Mouse (Mus musculus): ENCODE measurements at regions not wholly inside any gene's neighbourhood (a gene's known extent, or its start where the extent isn't known, plus 50 kb on each side); places are given as distances from the start of the nearest gene placed in this dataset.

DNA sequence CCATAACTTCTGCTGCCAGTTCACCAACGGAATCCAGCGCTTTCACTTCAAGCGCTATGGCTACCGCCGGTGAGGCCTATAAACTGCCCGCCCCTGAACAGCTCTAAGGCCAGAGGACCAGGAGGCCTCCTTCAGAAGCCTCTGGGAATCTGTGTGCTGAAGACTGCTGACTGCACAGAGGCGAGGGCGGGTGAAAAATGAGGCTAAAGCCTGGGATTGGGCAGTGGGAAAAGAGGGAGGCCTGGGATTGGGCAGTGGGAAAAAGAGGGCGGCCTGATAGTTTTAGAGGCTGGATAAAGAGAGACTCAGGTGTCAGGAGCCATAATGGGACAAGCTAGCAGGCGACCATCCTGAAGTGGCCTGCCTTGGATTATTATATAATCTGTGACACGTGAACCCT, 80.8 kb downstream of the Plekhb2 start:
- no peak for ATAC-seq
- peaks cover 13% of the 10 kb centered on the region for H3K9me3 ChIP-seq (ENCODE audit: control insufficient read depth, low read length)
- no peak overlapping the region for H3K9ac ChIP-seq (ENCODE audit: low read depth, low read length)
- no peak overlapping the region for H3K4me3 ChIP-seq (ENCODE audit: low read length)
- H3K27me3 ChIP-seq (replicated peaks; ENCODE audit: control insufficient read depth, insufficient read depth, low read length): no peaks in the 10 kb centered on the region
- no peak overlapping the region for H3K4me2 ChIP-seq (ENCODE audit: low read length)
- no peaks in the 10 kb centered on the region for H3K4me1 ChIP-seq (ENCODE audit: control insufficient read depth, insufficient read depth, low read depth, low read length)
- WGBS: 91% methylated on average over 11 of the region's 11 CpGs
- no peaks in the 10 kb centered on the region for H3K36me3 ChIP-seq (ENCODE audit: control insufficient read depth, insufficient read depth, low read length)
- no peak overlapping the region for H3K27ac ChIP-seq (ENCODE audit: low read depth, low read length)

- Histone ChIP-seq H3K27ac (ENCODE audit: low read depth, low read length) (no peak overlapping the region), H3K4me3 (ENCODE audit: low read length) (no peak overlapping the region), H3K4me2 (ENCODE audit: low read length) (no peak overlapping the region), H3K9me3 (ENCODE audit: control insufficient read depth, low read length) (no peaks in the 10 kb centered on the region), H3K9ac (ENCODE audit: low read depth, low read length) (no peak overlapping the region), H3K36me3 (ENCODE audit: control insufficient read depth, insufficient read depth, low read length) (no peaks in the 10 kb centered on the region), H3K27me3 (replicated peaks; ENCODE audit: control insufficient read depth, insufficient read depth, low read length) (no peaks in the 10 kb centered on the region), H3K4me1 (ENCODE audit: control insufficient read depth, insufficient read depth, low read depth, low read length) (no peaks in the 10 kb centered on the region)
- ATAC-seq: no peak
- 84% methylated on average over 1 of the region's 1 CpGs for WGBS
Measured at GRCm38 (mm10) chr1:34943196-34943595, 93.4 kb downstream of the Plekhb2 start.

GRCm38 (mm10) chr1:34961633-34962507, 112.1 kb downstream of the Plekhb2 start:
- ATAC-seq: peak; percentile 24; the same call in 1 of the 2 replicates
- Histone ChIP-seq H3K36me3 (ENCODE audit: control insufficient read depth, insufficient read depth, low read length) (no peaks in the 10 kb centered on the region), H3K9me3 (ENCODE audit: control insufficient read depth, low read length) (no peaks in the 10 kb centered on the region), H3K9ac (ENCODE audit: low read depth, low read length) (no peak overlapping the region), H3K27me3 (replicated peaks; ENCODE audit: control insufficient read depth, insufficient read depth, low read length) (no peaks in the 10 kb centered on the region), H3K27ac (ENCODE audit: low read depth, low read length) (no peak overlapping the region), H3K4me2 (ENCODE audit: low read length) (no peak overlapping the region), H3K4me1 (ENCODE audit: control insufficient read depth, insufficient read depth, low read depth, low read length) (no peaks in the 10 kb centered on the region), H3K4me3 (ENCODE audit: low read length) (no peak overlapping the region)
- 65% methylated on average over 19 of the region's 19 CpGs for WGBS

- H3K27ac ChIP-seq (ENCODE audit: low read depth, low read length): no peak overlapping the region
- H3K4me1 ChIP-seq (ENCODE audit: control insufficient read depth, insufficient read depth, low read depth, low read length): no peaks in the 10 kb centered on the region
- no peaks in the 10 kb centered on the region for H3K27me3 ChIP-seq (replicated peaks; ENCODE audit: control insufficient read depth, insufficient read depth, low read length)
- no peaks in the 10 kb centered on the region for H3K9me3 ChIP-seq (ENCODE audit: control insufficient read depth, low read length)
- ATAC-seq: no peak
- no peaks in the 10 kb centered on the region for H3K36me3 ChIP-seq (ENCODE audit: control insufficient read depth, insufficient read depth, low read length)
- no peak overlapping the region for H3K9ac ChIP-seq (ENCODE audit: low read depth, low read length)
- no peak overlapping the region for H3K4me3 ChIP-seq (ENCODE audit: low read length)
- 70% methylated on average over 6 of the region's 6 CpGs for WGBS
- H3K4me2 ChIP-seq (ENCODE audit: low read length): no peak overlapping the region
Measured at GRCm38 (mm10) chr1:34962508-34962885, 112.7 kb downstream of the Plekhb2 start.

DNA sequence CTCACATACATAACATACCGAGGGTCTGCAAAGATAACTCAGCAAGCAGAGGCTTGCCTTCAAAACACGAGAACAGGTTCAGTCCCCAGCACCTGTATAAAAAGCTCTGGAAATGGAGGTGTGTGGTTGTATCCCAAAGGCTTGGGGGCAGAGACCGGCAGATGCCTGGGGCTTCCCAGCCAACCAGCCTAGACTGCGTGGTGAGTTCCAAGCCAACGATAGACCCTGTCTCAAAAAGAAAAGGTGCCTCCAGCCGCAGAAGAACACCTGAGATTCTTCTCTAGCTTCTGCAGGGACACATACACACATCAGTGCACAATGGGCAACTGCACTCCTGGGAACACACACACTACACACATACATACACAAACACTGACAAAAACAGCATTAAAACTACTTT, 125.0 kb downstream of the Plekhb2 start:
- H3K4me2 ChIP-seq (ENCODE audit: low read length): no peak overlapping the region
- no peak for ATAC-seq
- no peak overlapping the region for H3K4me3 ChIP-seq (ENCODE audit: low read length)
- H3K27ac ChIP-seq (ENCODE audit: low read depth, low read length): no peak overlapping the region
- no peak overlapping the region; the same call in 1 of the 2 replicates for H3K9ac ChIP-seq (ENCODE audit: low read depth, low read length)
- H3K36me3 ChIP-seq (ENCODE audit: control insufficient read depth, insufficient read depth, low read length): no peaks in the 10 kb centered on the region
- H3K27me3 ChIP-seq (replicated peaks; ENCODE audit: control insufficient read depth, insufficient read depth, low read length): no peaks in the 10 kb centered on the region
- WGBS: 88% methylated on average over 6 of the region's 6 CpGs
- H3K9me3 ChIP-seq (ENCODE audit: control insufficient read depth, low read length): peaks cover under 1% of the 10 kb centered on the region
- no peaks in the 10 kb centered on the region for H3K4me1 ChIP-seq (ENCODE audit: control insufficient read depth, insufficient read depth, low read depth, low read length)

GRCm38 (mm10) chr1:34978156-34978555, 128.4 kb downstream of the Plekhb2 start:
- Histone ChIP-seq H3K4me1 (ENCODE audit: control insufficient read depth, insufficient read depth, low read depth, low read length) (no peaks in the 10 kb centered on the region), H3K36me3 (ENCODE audit: control insufficient read depth, insufficient read depth, low read length) (no peaks in the 10 kb centered on the region), H3K27me3 (replicated peaks; ENCODE audit: control insufficient read depth, insufficient read depth, low read length) (no peaks in the 10 kb centered on the region), H3K27ac (ENCODE audit: low read depth, low read length) (no peak overlapping the region), H3K9ac (ENCODE audit: low read depth, low read length) (no peak overlapping the region), H3K4me2 (ENCODE audit: low read length) (no peak overlapping the region), H3K4me3 (ENCODE audit: low read length) (no peak overlapping the region), H3K9me3 (ENCODE audit: control insufficient read depth, low read length) (peaks cover 6% of the 10 kb centered on the region)
- 95% methylated on average over 10 of the region's 10 CpGs for WGBS
- ATAC-seq: no peak

- no peaks in the 10 kb centered on the region for H3K27me3 ChIP-seq (replicated peaks; ENCODE audit: control insufficient read depth, insufficient read depth, low read length)
- H3K36me3 ChIP-seq (ENCODE audit: control insufficient read depth, insufficient read depth, low read length): no peaks in the 10 kb centered on the region
- H3K4me3 ChIP-seq (ENCODE audit: low read length): no peak overlapping the region
- no peak overlapping the region for H3K27ac ChIP-seq (ENCODE audit: low read depth, low read length)
- H3K9ac ChIP-seq (ENCODE audit: low read depth, low read length): no peak overlapping the region
- peaks cover 6% of the 10 kb centered on the region for H3K9me3 ChIP-seq (ENCODE audit: control insufficient read depth, low read length)
- ATAC-seq: no peak
- no peak overlapping the region for H3K4me2 ChIP-seq (ENCODE audit: low read length)
- no peaks in the 10 kb centered on the region for H3K4me1 ChIP-seq (ENCODE audit: control insufficient read depth, insufficient read depth, low read depth, low read length)
- 85% methylated on average over 3 of the region's 3 CpGs for WGBS
Measured at GRCm38 (mm10) chr1:34979350-34979749, 129.6 kb downstream of the Plekhb2 start.

GRCm38 (mm10) chr1:34981934-34982333, 132.2 kb downstream of the Plekhb2 start:
- Histone ChIP-seq H3K4me3 (ENCODE audit: low read length) (no peak overlapping the region), H3K4me1 (ENCODE audit: control insufficient read depth, insufficient read depth, low read depth, low read length) (no peaks in the 10 kb centered on the region), H3K4me2 (ENCODE audit: low read length) (no peak overlapping the region), H3K9me3 (ENCODE audit: control insufficient read depth, low read length) (peaks cover 6% of the 10 kb centered on the region), H3K27me3 (replicated peaks; ENCODE audit: control insufficient read depth, insufficient read depth, low read length) (no peaks in the 10 kb centered on the region), H3K27ac (ENCODE audit: low read depth, low read length) (no peak overlapping the region), H3K36me3 (ENCODE audit: control insufficient read depth, insufficient read depth, low read length) (no peaks in the 10 kb centered on the region), H3K9ac (ENCODE audit: low read depth, low read length) (no peak overlapping the region)
- WGBS: 100% methylated on average over 2 of the region's 2 CpGs
- ATAC-seq: no peak

- no peaks in the 10 kb centered on the region for H3K27me3 ChIP-seq (replicated peaks; ENCODE audit: control insufficient read depth, insufficient read depth, low read length)
- H3K36me3 ChIP-seq (ENCODE audit: control insufficient read depth, insufficient read depth, low read length): no peaks in the 10 kb centered on the region
- H3K4me3 ChIP-seq (ENCODE audit: low read length): no peak overlapping the region
- ATAC-seq: no peak
- H3K9ac ChIP-seq (ENCODE audit: low read depth, low read length): no peak overlapping the region
- H3K27ac ChIP-seq (ENCODE audit: low read depth, low read length): no peak overlapping the region
- H3K4me2 ChIP-seq (ENCODE audit: low read length): no peak overlapping the region
- WGBS: 35% methylated on average over 2 of the region's 2 CpGs
- H3K4me1 ChIP-seq (ENCODE audit: control insufficient read depth, insufficient read depth, low read depth, low read length): no peaks in the 10 kb centered on the region
- H3K9me3 ChIP-seq (ENCODE audit: control insufficient read depth, low read length): peaks cover 6% of the 10 kb centered on the region
Measured at GRCm38 (mm10) chr1:34982966-34983365, 133.2 kb downstream of the Plekhb2 start.

Data from hindbrain, embryonic 16.5 days (tissue).